Mouse (Mus musculus) small intestine, adult 2 months (tissue): ENCODE data around the gene Ndufs7.

ENCODE experiments used
- CTCF ChIP-seq: fragments of 200-500 bp; IDR thresholded peaks from 2 replicates; pipeline ENCODE4 v1.5.1; 2012; ENCODE audit warnings: low read depth, mild to moderate bottlenecking, control low read depth, inconsistent platforms, low read length, moderate library complexity, mixed read lengths; ENCODE audit not compliant: insufficient replicate concordance, insufficient read length; ENCODE audit errors: extremely low read depth
- POLR2A ChIP-seq: fragments of 200-500 bp; IDR thresholded peaks from 2 replicates; pipeline ENCODE4 v1.6.1; 2012; ENCODE audit warnings: low read depth, mild to moderate bottlenecking, control low read depth, inconsistent platforms, low read length, moderate library complexity

DNA sequence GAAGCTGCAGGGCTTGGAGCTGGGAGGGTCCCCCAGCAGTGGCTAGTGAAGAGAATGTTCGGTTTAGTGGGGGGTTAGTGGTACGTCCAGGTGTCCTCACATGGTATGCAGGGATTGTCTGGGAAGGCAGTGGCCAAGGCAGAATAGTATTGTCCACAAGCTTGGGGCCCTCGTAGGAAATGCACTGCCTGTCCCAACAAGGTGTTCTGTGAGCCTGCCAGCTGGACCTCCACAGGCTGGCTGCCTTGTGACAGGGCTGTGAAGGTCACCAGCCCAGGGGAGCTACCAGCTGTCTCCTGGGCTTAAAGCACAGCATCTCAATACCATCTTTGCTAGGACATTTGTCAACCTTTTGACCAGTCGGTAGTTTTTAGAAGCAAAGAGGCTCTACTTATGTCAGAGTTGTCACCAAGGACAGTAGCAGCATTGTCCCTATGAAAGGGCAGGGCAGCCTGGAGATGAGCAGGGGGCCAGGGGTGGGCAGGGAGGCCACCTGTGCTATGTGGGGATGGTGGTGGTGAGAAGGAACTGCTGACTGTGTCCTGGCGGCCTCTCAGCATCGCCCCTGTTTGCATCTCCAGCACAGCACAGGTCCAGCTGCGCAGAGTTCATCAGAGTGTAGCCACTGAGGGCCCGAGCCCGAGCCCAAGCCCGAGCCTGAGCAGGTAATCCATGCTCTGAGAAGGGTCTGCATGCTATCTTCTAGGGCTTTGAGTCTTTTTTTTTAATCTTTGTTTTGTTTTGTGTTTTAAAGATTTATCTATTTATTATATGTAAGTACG, 3.8 kb downstream of the Ndufs7 start:
- TF ChIP-seq POLR2A = no peak
- no peak for TF ChIP-seq CTCF
